Mouse (Mus musculus): Measurements from ENCODE around the gene Ifitm5. TPM values are rescaled to one million over a fixed set of nuclear protein-coding genes. Genes with fewer than 3 reads are reported as not detected.
A peak's percentile ranks its signal among the peaks of the same experiment; 100 is the strongest.

Gene Ifitm5
- total and polyA plus RNA-seq, 3 experiments, result 0.31 to 1.1 TPM; not detected in 1

GRCm38 (mm10) chr7:140938896-140939295 lies 11.2 kb downstream of the Ifitm5 start:
- TF ChIP-seq NRF1 (IDR thresholded peaks at IDR 0.05; ENCODE audit: insufficient read depth, low read depth, low read length, poor library complexity, severe bottlenecking), result no peak
- H3K9me3 ChIP-seq (replicated peaks; ENCODE audit: insufficient read depth, low read length), result no peaks in the 10 kb centered on the region
- H3K36me3 ChIP-seq (ENCODE audit: control insufficient read depth in 1 of 2, insufficient read depth in 2 of 2, low read length in 2 of 2), result peaks cover 0 to 8% of the 10 kb centered on the region in 2 experiments; a peak in 2 of 4 replicates
- H3K27ac ChIP-seq (ENCODE audit: control insufficient read depth, low read depth, low read length), result no peak overlapping the region
- no peak for DNase-seq (ENCODE audit: low read depth, low spot score)
- H3K4me3 ChIP-seq (ENCODE audit: control insufficient read depth in 1 of 2, insufficient read depth in 1 of 2, low read depth in 2 of 2, low read length in 2 of 2), result no peak overlapping the region
- H3K27me3 ChIP-seq (ENCODE audit: control insufficient read depth in 1 of 2, insufficient read depth in 2 of 2, low read length in 2 of 2), result peaks cover 14 to 17% of the 10 kb centered on the region in 2 experiments
- H3K4me1 ChIP-seq (ENCODE audit: control insufficient read depth in 1 of 2, insufficient read depth in 2 of 2, low read length in 2 of 2), result peaks cover 8 to 13% of the 10 kb centered on the region in 2 experiments
- H3K79me2 ChIP-seq (ENCODE audit: control insufficient read depth, insufficient read depth, low read length, poor library complexity), result peaks cover 1% of the 10 kb centered on the region; the same call in 1 of the 2 replicates
- no peak overlapping the region for H3K9ac ChIP-seq (ENCODE audit: control insufficient read depth, low read depth, low read length, poor library complexity, severe bottlenecking)

DNA sequence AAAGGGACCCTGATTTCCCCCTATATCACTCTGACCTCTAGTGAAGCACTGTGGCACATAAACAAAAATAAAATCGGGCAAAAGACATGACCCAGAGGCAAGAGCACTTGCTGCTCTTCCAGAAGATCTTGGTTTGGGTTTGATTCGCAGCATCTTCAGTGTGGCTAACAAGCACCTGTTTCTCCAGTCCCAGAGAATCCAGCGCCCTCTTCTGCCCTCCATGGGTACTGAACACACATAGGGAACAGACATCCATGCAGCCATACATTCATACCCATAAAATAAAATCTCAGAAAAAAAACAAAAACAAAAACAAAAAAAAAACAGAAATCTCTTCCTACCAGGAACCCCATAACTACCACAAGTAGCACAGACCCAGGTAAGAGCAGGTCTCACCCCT lies 11.7 kb downstream of the Ifitm5 start:
- no peak overlapping the region for H3K27ac ChIP-seq (ENCODE audit: control insufficient read depth, low read depth, low read length)
- H3K4me3 ChIP-seq (ENCODE audit: control insufficient read depth in 1 of 2, insufficient read depth in 1 of 2, low read depth in 2 of 2, low read length in 2 of 2), result no peak overlapping the region
- no peaks in the 10 kb centered on the region for H3K9me3 ChIP-seq (replicated peaks; ENCODE audit: insufficient read depth, low read length)
- peaks cover 1% of the 10 kb centered on the region; the same call in 1 of the 2 replicates for H3K79me2 ChIP-seq (ENCODE audit: control insufficient read depth, insufficient read depth, low read length, poor library complexity)
- peaks cover 17% of the 10 kb centered on the region in 2 experiments for H3K27me3 ChIP-seq (ENCODE audit: control insufficient read depth in 1 of 2, insufficient read depth in 2 of 2, low read length in 2 of 2)
- peak; percentile 64 for DNase-seq (ENCODE audit: low read depth, low spot score)
- H3K9ac ChIP-seq (ENCODE audit: control insufficient read depth, low read depth, low read length, poor library complexity, severe bottlenecking), result no peak overlapping the region
- H3K36me3 ChIP-seq (ENCODE audit: control insufficient read depth in 1 of 2, insufficient read depth in 2 of 2, low read length in 2 of 2), result peaks cover 0 to 8% of the 10 kb centered on the region in 2 experiments; a peak in 2 of 4 replicates
- H3K4me1 ChIP-seq (ENCODE audit: control insufficient read depth in 1 of 2, insufficient read depth in 2 of 2, low read length in 2 of 2), result peaks cover 8 to 13% of the 10 kb centered on the region in 2 experiments
- TF ChIP-seq USF2 (IDR thresholded peaks at IDR 0.05; ENCODE audit: borderline replicate concordance in 1 of 2, insufficient read depth in 1 of 2, low read depth in 1 of 2, low read length in 2 of 2) (no peak), SMC3 (IDR thresholded peaks at IDR 0.05; ENCODE audit: low read depth, low read length) (peak; percentile 41), CTCF (IDR thresholded peaks at IDR 0.05 in 2 of 3, conservative IDR thresholded peaks at IDR 0.05 in 1 of 3; ENCODE audit: control insufficient read depth in 1 of 3, insufficient read depth in 1 of 3, low read depth in 2 of 3, low read length in 3 of 3, poor library complexity in 1 of 3, severe bottlenecking in 1 of 3) (peak; percentile 55 to 64 (median 58)), RAD21 (IDR thresholded peaks at IDR 0.05; ENCODE audit: low read depth, low read length) (peak; percentile 30)

GRCm38 (mm10) chr7:140927181-140927580 lies 22.9 kb downstream of the Ifitm5 start:
- no peak overlapping the region for H3K27ac ChIP-seq (ENCODE audit: control insufficient read depth, low read depth, low read length)
- no peaks in the 10 kb centered on the region for H3K9me3 ChIP-seq (replicated peaks; ENCODE audit: insufficient read depth, low read length)
- no peak for DNase-seq (ENCODE audit: low read depth, low spot score)
- H3K9ac ChIP-seq (ENCODE audit: control insufficient read depth, low read depth, low read length, poor library complexity, severe bottlenecking), result no peak overlapping the region
- H3K4me3 ChIP-seq (ENCODE audit: control insufficient read depth in 1 of 2, insufficient read depth in 1 of 2, low read depth in 2 of 2, low read length in 2 of 2), result no peak overlapping the region
- H3K36me3 ChIP-seq (ENCODE audit: control insufficient read depth in 1 of 2, insufficient read depth in 2 of 2, low read length in 2 of 2), result no peaks in the 10 kb centered on the region
- no peaks in the 10 kb centered on the region for H3K4me1 ChIP-seq (ENCODE audit: control insufficient read depth in 1 of 2, insufficient read depth in 2 of 2, low read length in 2 of 2)
- TF ChIP-seq SMC3 (IDR thresholded peaks at IDR 0.05; ENCODE audit: low read depth, low read length), result no peak
- no peak for TF ChIP-seq GABPA (IDR thresholded peaks at IDR 0.05; ENCODE audit: low read depth, low read length)
- TF ChIP-seq BHLHE40 (IDR thresholded peaks at IDR 0.05; ENCODE audit: borderline replicate concordance, low read depth, low read length), result no peak
- no peak for TF ChIP-seq ZKSCAN1 (IDR thresholded peaks at IDR 0.05; ENCODE audit: low read depth, low read length)
- TF ChIP-seq TBP (IDR thresholded peaks at IDR 0.05; ENCODE audit: low read depth, low read length), result no peak
- no peak for TF ChIP-seq E2F4 (IDR thresholded peaks at IDR 0.05; ENCODE audit: borderline replicate concordance, low read depth, low read length)
- TF ChIP-seq EP300 (IDR thresholded peaks at IDR 0.05; ENCODE audit: low read depth in 1 of 2, low read length in 2 of 2), result no peak
- TF ChIP-seq USF2 (IDR thresholded peaks at IDR 0.05; ENCODE audit: borderline replicate concordance in 1 of 2, insufficient read depth in 1 of 2, low read depth in 1 of 2, low read length in 2 of 2), result no peak
- H3K27me3 ChIP-seq (ENCODE audit: control insufficient read depth in 1 of 2, insufficient read depth in 2 of 2, low read length in 2 of 2), result peaks cover 11 to 20% of the 10 kb centered on the region in 2 experiments
- no peaks in the 10 kb centered on the region for H3K79me2 ChIP-seq (ENCODE audit: control insufficient read depth, insufficient read depth, low read length, poor library complexity)
